Mouse (Mus musculus) hindbrain, embryonic 16.5 days (tissue): ENCODE results near the gene Ccdc125. TPM values are rescaled to one million over a fixed set of nuclear protein-coding genes. Genes with fewer than 3 reads are reported as not detected.

Experiments
- ATAC-seq: fragments of 200-750 bp; cut with Nextera tagmentation; 2 replicates; pipeline ENCODE4 v1.8.0; 2017; ENCODE audit warnings: moderate TSS enrichment, moderate library complexity
- H3K27ac ChIP-seq: fragments of 300-500 bp; sonication (generic); 2 replicates; pipeline ENCODE4 v1.5.1; 2014; ENCODE audit warnings: low read depth, mild to moderate bottlenecking, control low read depth, low read length, moderate library complexity
- H3K27me3 ChIP-seq: fragments of 300-500 bp; sonication (generic); replicated peaks from 2 replicates; pipeline ENCODE4 v1.6.1; 2014; ENCODE audit warnings: low read length; ENCODE audit not compliant: control insufficient read depth, insufficient read depth
- H3K36me3 ChIP-seq: fragments of 300-500 bp; sonication (generic); 2 replicates; pipeline ENCODE4 v1.6.1; 2014; ENCODE audit warnings: mild to moderate bottlenecking, low read length, moderate library complexity, mixed read lengths; ENCODE audit not compliant: control insufficient read depth, insufficient read depth
- H3K4me1 ChIP-seq: fragments of 300-500 bp; sonication (generic); 2 replicates; pipeline ENCODE4 v1.6.1; 2014; ENCODE audit warnings: low read depth, low read length; ENCODE audit not compliant: control insufficient read depth, insufficient read depth
- H3K4me2 ChIP-seq: fragments of 300-500 bp; sonication (generic); 2 replicates; pipeline ENCODE4 v1.6.1; 2014; ENCODE audit warnings: mild to moderate bottlenecking, low read length, control low read depth, moderate library complexity
- H3K4me3 ChIP-seq: fragments of 300-500 bp; sonication (generic); 2 replicates; pipeline ENCODE4 v1.5.1; 2014; ENCODE audit warnings: mild to moderate bottlenecking, low read length, control low read depth, moderate library complexity
- H3K9ac ChIP-seq: fragments of 300-500 bp; sonication (generic); 2 replicates; pipeline ENCODE4 v1.6.1; 2014; ENCODE audit warnings: low read depth, mild to moderate bottlenecking, control low read depth, low read length, moderate library complexity
- H3K9me3 ChIP-seq: fragments of 300-500 bp; sonication (generic); 2 replicates; pipeline ENCODE4 v1.6.1; 2014; ENCODE audit warnings: mild to moderate bottlenecking, low read length, moderate library complexity; ENCODE audit not compliant: control insufficient read depth
- WGBS: fragments of 180-500 bp; shearing (Covaris S2); extraction: QIAGEN DNeasy Blood & Tissue Kit; methylation state at CpG from one replicate; pipeline ENCODE4 v1.1.7; 2014; 5-methylcytosine and 5-hydroxymethylcytosine counted together
- polyA plus RNA-seq: library from polyadenylated mRNA; unstranded; fragments of >200 nt; fragmentation: Nextera tagmentation; extraction: Ambion mirVana; gene quantifications from 2 replicates; pipeline ENCODE4 v1.2.1, GENCODE M21; 2015

Ccdc125 gene
- polyA plus RNA-seq, result 1.2 and 1.4 TPM in 2 replicates

DNA sequence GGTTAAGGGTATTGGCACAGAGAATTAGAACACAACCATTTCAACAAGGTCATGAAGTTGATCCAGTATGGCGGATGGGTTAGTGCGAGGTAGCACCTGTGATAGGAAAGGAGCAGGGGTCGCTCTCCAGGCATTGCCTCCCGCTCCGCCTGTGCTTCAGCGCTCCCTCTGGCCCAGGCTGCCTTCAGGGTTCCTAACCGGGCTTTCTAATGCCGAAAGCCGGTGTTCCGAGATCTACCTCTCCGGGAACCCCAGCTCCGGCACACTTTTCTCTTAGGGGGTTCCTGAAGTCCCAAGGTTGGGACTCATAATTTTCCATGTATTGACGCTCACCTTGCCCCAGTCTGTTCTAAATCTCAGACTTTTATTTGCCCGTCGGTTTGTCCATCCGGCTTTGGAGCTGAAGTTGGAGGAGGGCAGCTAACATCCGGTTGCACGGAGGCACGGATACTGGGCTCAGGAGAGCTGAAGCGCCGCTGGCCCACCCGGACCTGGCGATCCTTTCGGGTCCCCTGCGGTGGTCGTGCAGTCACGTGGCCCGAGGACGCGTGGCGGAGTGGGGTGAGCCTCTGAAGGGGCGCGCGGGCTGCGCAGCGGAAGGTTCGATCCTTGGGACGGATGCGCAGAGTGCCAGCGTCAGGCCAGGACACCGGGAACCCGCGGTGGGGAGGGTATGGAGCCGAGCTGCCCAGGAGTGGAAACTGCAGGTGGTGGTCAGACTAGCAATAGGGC, at the start of gene Ccdc125:
Ccdc125 (plus strand) TSS at position 427 of the 732 bp plus-strand sequence.
- peaks cover 7% of the 10 kb centered on the region for H3K4me1 ChIP-seq
- peak within 1 kb of the TSS; percentile 56 for H3K4me3 ChIP-seq
- H3K36me3 ChIP-seq, result peaks cover 3% of the 10 kb centered on the region; the same call in 1 of the 2 replicates
- no peaks in the 10 kb centered on the region; the same call in 1 of the 2 replicates for H3K27me3 ChIP-seq
- no peak within 1 kb of the TSS for H3K27ac ChIP-seq
- H3K9me3 ChIP-seq, result peaks cover 3% of the 10 kb centered on the region; the same call in 1 of the 2 replicates
- ATAC-seq, result peak; percentile 60; the same call in 1 of the 2 replicates
- peak within 1 kb of the TSS; percentile 98 for H3K4me2 ChIP-seq
- under 1% methylated on average over 44 of the region's 44 CpGs for WGBS
- peak within 1 kb of the TSS; percentile 76 for H3K9ac ChIP-seq

- ATAC-seq, result no peak
These were observed 47.3 kb upstream of the Ccdc125 start for GRCm38 (mm10) chr13:100622241-100622640.

DNA sequence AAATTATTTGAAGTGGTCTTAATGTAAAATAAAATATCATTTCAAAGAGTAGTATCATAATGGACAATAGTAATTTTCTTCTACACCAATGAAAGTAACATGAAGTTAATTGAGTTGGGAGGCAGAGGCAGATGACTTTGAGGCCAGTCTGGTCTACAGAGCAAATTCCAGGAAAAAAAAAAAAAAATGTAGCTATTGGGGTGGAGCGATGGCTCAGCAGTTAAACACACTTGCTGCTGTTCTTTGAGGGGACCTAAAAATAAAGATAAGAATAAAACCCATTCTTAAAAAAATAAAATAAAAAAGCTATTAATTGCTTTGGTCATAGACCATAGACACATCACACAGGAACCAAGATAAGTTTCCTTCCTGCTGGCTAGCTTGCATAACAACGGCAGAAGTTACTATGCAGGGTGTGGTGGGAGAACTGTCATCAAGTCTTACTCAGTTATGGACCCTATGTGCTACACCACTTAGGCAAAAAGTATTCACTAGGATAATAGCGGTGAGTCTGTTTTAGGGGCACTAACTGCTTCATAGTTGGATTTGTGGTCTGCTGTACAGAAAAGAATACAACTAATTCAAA, 35.3 kb upstream of the Ccdc125 start:
- H3K9me3 ChIP-seq, result no peaks in the 10 kb centered on the region
- 92% methylated on average over 3 of the region's 3 CpGs for WGBS
- peaks cover 38% of the 10 kb centered on the region for H3K36me3 ChIP-seq

More at GRCm38 (mm10) chr13:100622241-100622640, 47.3 kb upstream of the Ccdc125 start:
- Histone ChIP-seq H3K4me2 (no peak overlapping the region), H3K4me3 (no peak overlapping the region), H3K27me3 (peaks cover 6% of the 10 kb centered on the region), H3K27ac (no peak overlapping the region), H3K36me3 (peaks cover 34% of the 10 kb centered on the region), H3K9ac (no peak overlapping the region), H3K4me1 (no peaks in the 10 kb centered on the region), H3K9me3 (no peaks in the 10 kb centered on the region)
- 86% methylated on average over 4 of the region's 4 CpGs for WGBS

GRCm38 (mm10) chr13:100642471-100643209, 26.9 kb upstream of the Ccdc125 start:
- no peak for ATAC-seq
- Histone ChIP-seq H3K9ac (no peak overlapping the region), H3K4me1 (no peaks in the 10 kb centered on the region), H3K4me2 (no peak overlapping the region), H3K9me3 (no peaks in the 10 kb centered on the region), H3K27me3 (no peaks in the 10 kb centered on the region), H3K36me3 (peaks cover 13% of the 10 kb centered on the region), H3K4me3 (no peak overlapping the region), H3K27ac (no peak overlapping the region)
- 93% methylated on average over 4 of the region's 4 CpGs for WGBS

More for the DNA sequence above, 35.3 kb upstream of the Ccdc125 start:
- Histone ChIP-seq H3K4me3 (no peak overlapping the region), H3K27me3 (no peaks in the 10 kb centered on the region), H3K4me2 (no peak overlapping the region), H3K27ac (no peak overlapping the region), H3K4me1 (no peaks in the 10 kb centered on the region), H3K9ac (no peak overlapping the region)
- ATAC-seq, result no peak

DNA sequence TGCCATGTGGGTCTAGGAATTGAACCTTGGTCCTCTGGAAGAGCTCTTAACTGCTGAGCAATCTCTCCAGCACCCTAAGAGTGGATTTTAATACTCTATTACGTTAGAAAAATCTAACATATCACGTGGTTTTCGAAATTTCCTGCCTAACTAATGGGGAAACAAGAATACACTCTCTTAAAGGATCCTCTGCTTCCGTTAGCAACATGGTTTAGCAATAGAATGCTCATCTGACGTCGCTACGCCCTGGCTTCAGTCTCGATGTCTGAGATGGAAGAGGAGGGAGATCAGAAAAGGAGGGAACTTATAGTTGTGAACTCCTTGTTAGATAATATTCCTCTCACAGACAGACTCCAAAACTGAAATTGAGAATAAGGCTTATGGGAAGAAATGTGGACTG, 21.3 kb upstream of the Ccdc125 start:
- no peak for ATAC-seq
- Histone ChIP-seq H3K27ac (no peak overlapping the region), H3K36me3 (peaks cover 4% of the 10 kb centered on the region), H3K4me2 (no peak overlapping the region), H3K4me1 (peaks cover 10% of the 10 kb centered on the region), H3K9ac (no peak overlapping the region), H3K9me3 (no peaks in the 10 kb centered on the region), H3K4me3 (no peak overlapping the region), H3K27me3 (no peaks in the 10 kb centered on the region)
- 95% methylated on average over 8 of the region's 8 CpGs for WGBS

GRCm38 (mm10) chr13:100650550-100651438, 18.7 kb upstream of the Ccdc125 start, which contains the start of the genes Ak6 and Rad17:
Ak6 (plus strand) TSS chr13:100650979.
Rad17 (minus strand) TSS chr13:100651051.
- no peaks in the 10 kb centered on the region for H3K27me3 ChIP-seq
- WGBS, result under 1% methylated on average over 56 of the region's 73 CpGs
- H3K4me1 ChIP-seq, result peaks cover 10% of the 10 kb centered on the region
- peak within 1 kb of the TSS; percentile 73 for H3K4me2 ChIP-seq
- peak within 1 kb of the TSS; percentile 89 for H3K4me3 ChIP-seq
- peak within 1 kb of the TSS; percentile 98 for H3K27ac ChIP-seq
- peak within 1 kb of the TSS; percentile 91 for H3K9ac ChIP-seq
- H3K36me3 ChIP-seq, result no peaks in the 10 kb centered on the region; the same call in 1 of the 2 replicates
- H3K9me3 ChIP-seq, result no peaks in the 10 kb centered on the region
- ATAC-seq, result peak; percentile 98

- Histone ChIP-seq H3K4me2 (peak within 1 kb of the TSS; percentile 73), H3K36me3 (no peaks in the 10 kb centered on the region; the same call in none of the 2 replicates), H3K27ac (peak within 1 kb of the TSS; percentile 98), H3K9me3 (no peaks in the 10 kb centered on the region), H3K27me3 (no peaks in the 10 kb centered on the region), H3K4me3 (peak within 1 kb of the TSS; percentile 89), H3K4me1 (peaks cover 10% of the 10 kb centered on the region), H3K9ac (peak within 1 kb of the TSS; percentile 91)
- ATAC-seq, result no peak; the same call in 1 of the 2 replicates
- WGBS, result under 1% methylated on average over 60 of the region's 63 CpGs
These were observed 17.9 kb upstream of the Ccdc125 start, which contains the start of gene Taf9 for GRCm38 (mm10) chr13:100651439-100652186. Taf9 (plus strand) TSS chr13:100651579.

DNA sequence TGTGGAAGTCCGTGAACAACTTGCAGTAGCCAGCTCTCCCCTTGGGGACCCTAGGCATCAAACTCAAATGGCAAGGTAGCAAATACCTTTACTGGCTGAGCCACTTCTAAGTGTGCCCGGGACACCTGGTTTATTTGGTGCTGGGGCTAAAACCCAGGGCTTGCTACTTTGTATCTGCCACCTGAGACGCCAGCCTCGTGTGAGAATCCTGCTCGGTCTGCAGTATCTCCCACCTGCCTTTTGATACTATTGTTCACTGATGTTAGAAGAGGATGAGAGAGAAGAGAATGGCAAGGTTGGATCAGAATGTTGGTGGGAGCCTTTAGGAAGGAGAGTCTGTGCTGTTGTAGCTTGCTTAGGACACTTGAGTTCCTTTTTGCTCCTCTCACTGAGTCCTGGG, 11.4 kb upstream of the Ccdc125 start:
- no peaks in the 10 kb centered on the region for H3K9me3 ChIP-seq
- no peaks in the 10 kb centered on the region for H3K4me1 ChIP-seq
- no peak overlapping the region for H3K9ac ChIP-seq
- no peaks in the 10 kb centered on the region for H3K27me3 ChIP-seq
- no peak for ATAC-seq
- 94% methylated on average over 5 of the region's 5 CpGs for WGBS
- no peak overlapping the region for H3K27ac ChIP-seq
- no peaks in the 10 kb centered on the region; the same call in 1 of the 2 replicates for H3K36me3 ChIP-seq
- H3K4me3 ChIP-seq, result no peak overlapping the region
- H3K4me2 ChIP-seq, result no peak overlapping the region
